ENCODE assay signal across 8 mouse cellular contexts in genomic region chr6:115546276-115546675, GRCm38 (mm10). TPM values are rescaled to one million over a fixed set of nuclear protein-coding genes. Genes with fewer than 3 reads are reported as not detected.
DNase-seq lines count a peak whose midpoint lies in the region; ATAC-seq lines count a peak whose summit lies in the region.

No protein-coding gene starts in this region.

- no peak overlapping the region for H3K4me3 ChIP-seq in forebrain, embryonic 11.5 days (ENCODE audit: low read depth, low read length)
- H3K4me3 ChIP-seq in forebrain, embryonic 15.5 days: no peak overlapping the region
- H3K4me3 ChIP-seq in neural tube, embryonic 15.5 days (replicated peaks): no peak overlapping the region

- WGBS in forebrain, embryonic 11.5 days: 85% methylated on average over 5 of the region's 5 CpGs
- 79% methylated on average over 5 of the region's 5 CpGs for WGBS in forebrain, embryonic 15.5 days
- WGBS in neural tube, embryonic 15.5 days: 95% methylated on average over 5 of the region's 5 CpGs

- H3K4me1 ChIP-seq in forebrain, embryonic 11.5 days (replicated peaks; ENCODE audit: control insufficient read depth, insufficient read depth, low read length): no peaks in the 10 kb centered on the region
- peaks cover 14% of the 10 kb centered on the region for H3K4me1 ChIP-seq in forebrain, embryonic 15.5 days
- H3K4me1 ChIP-seq in neural tube, embryonic 15.5 days: peaks cover 18% of the 10 kb centered on the region

- H3K36me3 ChIP-seq in forebrain, embryonic 11.5 days (ENCODE audit: control insufficient read depth, insufficient read depth, low read length): no peaks in the 10 kb centered on the region; the same call in 1 of the 2 replicates
- H3K36me3 ChIP-seq in forebrain, embryonic 15.5 days: peaks cover 30% of the 10 kb centered on the region
- peaks cover 31% of the 10 kb centered on the region for H3K36me3 ChIP-seq in neural tube, embryonic 15.5 days

- ATAC-seq in forebrain, embryonic 11.5 days (replicated peaks; ENCODE audit: low FRiP score): no peak
- ATAC-seq in forebrain, embryonic 15.5 days (replicated peaks): no peak
- no peak for ATAC-seq in neural tube, embryonic 15.5 days (ENCODE audit: low FRiP score)
- ATAC-seq in megakaryocyte progenitor cell, adult 5-6 weeks (replicated peaks; ENCODE audit: poor library complexity): peak; percentile 49

- H3K27me3 ChIP-seq in forebrain, embryonic 11.5 days (ENCODE audit: control insufficient read depth, insufficient read depth, low read length): no peaks in the 10 kb centered on the region
- H3K27me3 ChIP-seq in forebrain, embryonic 15.5 days: no peaks in the 10 kb centered on the region
- no peaks in the 10 kb centered on the region for H3K27me3 ChIP-seq in neural tube, embryonic 15.5 days (replicated peaks)

- peak; percentile 61 for DNase-seq in forebrain, embryonic 11.5 days (ENCODE audit: low spot score)
- peak; percentile 44 for DNase-seq in neural tube, embryonic 10.5 days (ENCODE audit: extremely low spot score, low spot score)
- peak; percentile 47 for DNase-seq in cerebellum, adult 9-11 months
- DNase-seq in heart, postnatal 36 days: peak; percentile 35 to 59
- DNase-seq in thymus, postnatal 4 days: peak; percentile 81

- intact Hi-C loops in heart, postnatal 36 days (cut with DNase I): loop anchor here (5.0 to 10.0 kb wide), 3 partner anchors 131 to 511 kb away; partner anchors contain the start of genes Raf1, Rpl32 and Tamm41

- no peak overlapping the region for H3K9ac ChIP-seq in forebrain, embryonic 11.5 days (ENCODE audit: low read length)
- H3K9ac ChIP-seq in forebrain, embryonic 15.5 days (replicated peaks): no peak overlapping the region
- no peak overlapping the region for H3K9ac ChIP-seq in neural tube, embryonic 15.5 days (replicated peaks)

- H3K9me3 ChIP-seq in forebrain, embryonic 11.5 days (ENCODE audit: control insufficient read depth, low read length): no peaks in the 10 kb centered on the region
- H3K9me3 ChIP-seq in forebrain, embryonic 15.5 days: no peaks in the 10 kb centered on the region
- H3K9me3 ChIP-seq in neural tube, embryonic 15.5 days (replicated peaks): no peaks in the 10 kb centered on the region

- H3K27ac ChIP-seq in forebrain, embryonic 11.5 days (ENCODE audit: low read depth, low read length): no peak overlapping the region
- no peak overlapping the region for H3K27ac ChIP-seq in forebrain, embryonic 15.5 days (replicated peaks)
- no peak overlapping the region for H3K27ac ChIP-seq in neural tube, embryonic 15.5 days (replicated peaks)

- no peak overlapping the region for H3K4me2 ChIP-seq in forebrain, embryonic 11.5 days (ENCODE audit: low read depth, low read length, severe bottlenecking)
- no peak overlapping the region for H3K4me2 ChIP-seq in forebrain, embryonic 15.5 days (replicated peaks)
- no peak overlapping the region for H3K4me2 ChIP-seq in neural tube, embryonic 15.5 days

RNA-seq across cellular contexts. Expression of gene Tsen2, which starts 1.8 kb away (rescaled TPM):
- polyA plus RNA-seq in forebrain, embryonic 11.5 days (2014; fragmentation: Nextera tagmentation; extraction: Ambion mirVana): 33.8 and 34.6 TPM in 2 replicates
- polyA plus RNA-seq in forebrain, embryonic 15.5 days (2015; fragmentation: Nextera tagmentation; extraction: Ambion mirVana): 39.8 and 43.4 TPM in 2 replicates
- polyA plus RNA-seq in neural tube, embryonic 15.5 days (2015; fragmentation: Nextera tagmentation; extraction: Ambion mirVana): 36.5 and 36.9 TPM in 2 replicates
- total RNA-seq in heart, postnatal 36 days (2021): 1 to 10 TPM; 7.9 to 10.0 TPM
- 12.9 and 15.2 TPM in 2 replicates for total RNA-seq in megakaryocyte progenitor cell, adult 5-6 weeks (2015)
- total RNA-seq in megakaryocyte progenitor cell, adult 5-6 weeks (2017): 12.3 and 25.9 TPM in 2 replicates

RNA-seq across cellular contexts. Expression of gene Mkrn2os, which starts 46.1 kb away (rescaled TPM):
- polyA plus RNA-seq in forebrain, embryonic 11.5 days (2014; fragmentation: Nextera tagmentation; extraction: Ambion mirVana): 0.29 TPM in 1 of 2 replicates, not detected in the other
- polyA plus RNA-seq in forebrain, embryonic 15.5 days (2015; fragmentation: Nextera tagmentation; extraction: Ambion mirVana): 0.39 and 0.41 TPM in 2 replicates
- polyA plus RNA-seq in neural tube, embryonic 15.5 days (2015; fragmentation: Nextera tagmentation; extraction: Ambion mirVana): 0.37 and 2.4 TPM in 2 replicates
- total RNA-seq in heart, postnatal 36 days (2021): under 1 TPM; 0.47 to 0.79 TPM
- total RNA-seq in megakaryocyte progenitor cell, adult 5-6 weeks (2015): not detected in 2 replicates
- not detected in 2 replicates for total RNA-seq in megakaryocyte progenitor cell, adult 5-6 weeks (2017)

RNA-seq across cellular contexts. Expression of gene Mkrn2, which starts 55.4 kb away (rescaled TPM):
- polyA plus RNA-seq in forebrain, embryonic 11.5 days (2014; fragmentation: Nextera tagmentation; extraction: Ambion mirVana): 23.4 and 26.2 TPM in 2 replicates
- polyA plus RNA-seq in forebrain, embryonic 15.5 days (2015; fragmentation: Nextera tagmentation; extraction: Ambion mirVana): 41.8 and 44.7 TPM in 2 replicates
- polyA plus RNA-seq in neural tube, embryonic 15.5 days (2015; fragmentation: Nextera tagmentation; extraction: Ambion mirVana): 34.4 and 37.7 TPM in 2 replicates
- total RNA-seq in heart, postnatal 36 days (2021): 10 to 100 TPM; 43.1 to 46.4 TPM
- total RNA-seq in megakaryocyte progenitor cell, adult 5-6 weeks (2015): 10.6 and 12.2 TPM in 2 replicates
- total RNA-seq in megakaryocyte progenitor cell, adult 5-6 weeks (2017): 13.5 and 27.0 TPM in 2 replicates
